Mouse (Mus musculus) ES-E14 (cell line): Measurements from ENCODE around the gene Nrde2. TPM values are rescaled to one million over a fixed set of nuclear protein-coding genes. Genes with fewer than 3 reads are reported as not detected.

Source experiments
- DNase-seq: peaks from one replicate; pipeline ENCODE4 v3.0.0-alpha.2; 2013; ENCODE audit warnings: low read depth, low spot score
- H3K27ac ChIP-seq: 2 replicates; pipeline ENCODE4 v1.5.1; 2012; ENCODE audit warnings: low read depth, mild to moderate bottlenecking, low read length, moderate library complexity, mixed read lengths; ENCODE audit not compliant: poor library complexity, insufficient read depth, severe bottlenecking
- H3K36me3 ChIP-seq: 2 replicates; pipeline ENCODE4 v1.6.1; 2012; ENCODE audit warnings: mild to moderate bottlenecking, low read length, moderate library complexity, mixed read lengths; ENCODE audit not compliant: control insufficient read depth, poor library complexity, insufficient read depth, severe bottlenecking
- H3K4me1 ChIP-seq, 2 experiments: fragments of 150-350 bp in 1 of 2; sonication (generic) in 1 of 2; 2 replicates each; pipeline ENCODE4 v1.6.1; 2012; ENCODE audit warnings: low read length in 2 of 2, mild to moderate bottlenecking in 1 of 2, mixed read lengths in 1 of 2; ENCODE audit not compliant: control insufficient read depth in 2 of 2, insufficient read depth in 2 of 2, poor library complexity in 1 of 2
- H3K4me3 ChIP-seq, 2 experiments: fragments of 150-350 bp in 1 of 2; sonication (generic) in 1 of 2; 2 replicates each; pipeline ENCODE4 v1.5.1; 2012; ENCODE audit warnings: low read length in 2 of 2, low read depth in 1 of 2, mild to moderate bottlenecking in 1 of 2, mixed read lengths in 1 of 2; ENCODE audit not compliant: insufficient read depth in 1 of 2, poor library complexity in 1 of 2, severe bottlenecking in 1 of 2
- H3K9ac ChIP-seq: 2 replicates; pipeline ENCODE4 v1.6.1; 2012; ENCODE audit warnings: low read depth, mild to moderate bottlenecking, low read length, mixed read lengths; ENCODE audit not compliant: poor library complexity, insufficient read depth, severe bottlenecking
- H3K9me3 ChIP-seq: fragments of 150-350 bp; sonication (generic); 2 replicates; pipeline ENCODE4 v1.6.1; 2012; ENCODE audit warnings: low read depth, mild to moderate bottlenecking, low read length; ENCODE audit not compliant: control insufficient read depth, insufficient read depth
- CHD2 ChIP-seq: IDR thresholded peaks from 2 replicates; pipeline ENCODE4 v1.6.1; 2014; ENCODE audit warnings: mild to moderate bottlenecking, low read depth, low read length, inconsistent platforms
- HCFC1 ChIP-seq: IDR thresholded peaks from 2 replicates; pipeline ENCODE4 v1.6.1; 2012; ENCODE audit warnings: low read length, inconsistent platforms, borderline replicate concordance; ENCODE audit not compliant: insufficient read depth
- MAFK ChIP-seq: IDR thresholded peaks from 2 replicates; pipeline ENCODE4 v1.6.1; 2014; ENCODE audit warnings: mild to moderate bottlenecking, low read depth, low read length, inconsistent platforms; ENCODE audit not compliant: insufficient read depth
- ZC3H11A ChIP-seq: IDR thresholded peaks from 2 replicates; pipeline ENCODE4 v1.6.1; 2012; ENCODE audit warnings: low read depth, mild to moderate bottlenecking, inconsistent platforms, low read length, borderline replicate concordance
- ZNF384 ChIP-seq: IDR thresholded peaks from 2 replicates; pipeline ENCODE4 v1.6.1; 2012; ENCODE audit warnings: low read depth, low read length, inconsistent platforms
- in situ Hi-C, 2 experiments: fragments of 600-800 bp; cut with MboI; formaldehyde crosslinking; loops; one replicate each; pipeline ENCODE4 v1.15.1; 2025; ENCODE audit warnings: low sequenced_read_pairs in 2 of 2, inconsistent platforms in 1 of 2; ENCODE audit not compliant: unreplicated experiment in 2 of 2
- total RNA-seq: library from RNA; depleted of rRNA; stranded (reverse); fragments of 300-350 nt; gene quantifications from 2 replicates; pipeline ENCODE4 v1.2.3, GENCODE M21; 2012

The Nrde2 gene
- total RNA-seq, 1 experiment = 36.4 TPM

- Histone ChIP-seq H3K27ac (no peak overlapping the region), H3K4me3 (no peak overlapping the region), H3K36me3 (peaks cover 1% of the 10 kb centered on the region; the same call in 1 of the 2 replicates), H3K4me1 (peaks cover 0 to 11% of the 10 kb centered on the region in 2 experiments; a peak in 3 of 4 replicates), H3K9me3 (no peaks in the 10 kb centered on the region), H3K9ac (no peak overlapping the region)
- in situ Hi-C loops = loop anchor here in 1 of 2 experiments (10.0 kb wide), 1 partner anchor 132 kb away; no protein-coding TSS in a partner anchor
- DNase-seq = peak; percentile 64
- no peak for TF ChIP-seq MAFK
- TF ChIP-seq ZC3H11A = peak; percentile 63
Measured at GRCm38 (mm10) chr12:100106275-100106895, 53.1 kb downstream of the Nrde2 start.

GRCm38 (mm10) chr12:100104530-100104929, 54.9 kb downstream of the Nrde2 start:
- Histone ChIP-seq H3K4me1 (peaks cover 0 to 9% of the 10 kb centered on the region in 2 experiments; a peak in 3 of 4 replicates), H3K9me3 (no peaks in the 10 kb centered on the region), H3K27ac (no peak overlapping the region), H3K9ac (no peak overlapping the region), H3K36me3 (no peaks in the 10 kb centered on the region), H3K4me3 (no peak overlapping the region)
- no peak for DNase-seq
- TF ChIP-seq CHD2 (no peak), HCFC1 (no peak), ZNF384 (no peak), ZC3H11A (no peak), MAFK (no peak)
- in situ Hi-C loops = loop anchor here in 1 of 2 experiments (10.0 kb wide), 1 partner anchor 130 kb away; no protein-coding TSS in a partner anchor

- H3K9me3 ChIP-seq = no peaks in the 10 kb centered on the region
- no peak overlapping the region for H3K4me3 ChIP-seq
- H3K4me1 ChIP-seq = no peaks in the 10 kb centered on the region
- in situ Hi-C loops = loop anchor here in 1 of 2 experiments (10.0 kb wide), 1 partner anchor 127 kb away; no protein-coding TSS in a partner anchor
- no peak overlapping the region for H3K27ac ChIP-seq
- H3K9ac ChIP-seq = no peak overlapping the region
- H3K36me3 ChIP-seq = no peaks in the 10 kb centered on the region
- TF ChIP-seq HCFC1 (no peak), ZNF384 (no peak), CHD2 (no peak), MAFK (no peak), ZC3H11A (no peak)
- DNase-seq = no peak
Measured at GRCm38 (mm10) chr12:100101651-100102050, 57.8 kb downstream of the Nrde2 start.

GRCm38 (mm10) chr12:100100707-100101030, 58.8 kb downstream of the Nrde2 start:
- in situ Hi-C loops = loop anchor here in 1 of 2 experiments (10.0 kb wide), 1 partner anchor 126 kb away; no protein-coding TSS in a partner anchor
- no peaks in the 10 kb centered on the region for H3K4me1 ChIP-seq
- H3K9ac ChIP-seq = no peak overlapping the region
- DNase-seq = no peak
- H3K36me3 ChIP-seq = no peaks in the 10 kb centered on the region
- H3K27ac ChIP-seq = no peak overlapping the region
- TF ChIP-seq ZNF384 (no peak), MAFK (no peak), ZC3H11A (no peak), HCFC1 (no peak), CHD2 (no peak)
- H3K9me3 ChIP-seq = no peaks in the 10 kb centered on the region
- no peak overlapping the region for H3K4me3 ChIP-seq
